Mouse (Mus musculus): ENCODE measurements around the gene Fbxo7. TPM values are rescaled to one million over a fixed set of nuclear protein-coding genes. Genes with fewer than 3 reads are reported as not detected.
"Not testable (repeated sequence)": the region's sequence is repeated elsewhere in the genome, so short reads cannot be mapped to it uniquely, and the experiment has no call there.

Fbxo7 gene
- polyA plus RNA-seq, 1 experiment from 2014 or later: 15.1 TPM

- no peak for ATAC-seq (ENCODE audit: low FRiP score)
- H3K4me3 ChIP-seq (replicated peaks): no peak overlapping the region
- H3K9ac ChIP-seq: no peak overlapping the region
- H3K36me3 ChIP-seq (replicated peaks): no peaks in the 10 kb centered on the region
- 90% methylated on average over 7 of the region's 7 CpGs for WGBS
- H3K27me3 ChIP-seq: no peaks in the 10 kb centered on the region
- peaks cover 6% of the 10 kb centered on the region for H3K4me1 ChIP-seq
- no peaks in the 10 kb centered on the region for H3K9me3 ChIP-seq
- no peak overlapping the region for H3K4me2 ChIP-seq
- no peak overlapping the region for H3K27ac ChIP-seq
Observed at GRCm38 (mm10) chr10:86017781-86018180, 4.0 kb upstream of the Fbxo7 start.

- no peak for ATAC-seq (ENCODE audit: low FRiP score)
- no peak overlapping the region for H3K9ac ChIP-seq
- WGBS: 28% methylated on average over 5 of the region's 5 CpGs
Observed at GRCm38 (mm10) chr10:86018813-86019212, 3.0 kb upstream of the Fbxo7 start.

GRCm38 (mm10) chr10:86021408-86021748 is 394 bp upstream of the Fbxo7 start:
- Histone ChIP-seq H3K4me3 (replicated peaks) (peak overlapping the region; percentile 86), H3K9ac (no peak overlapping the region), H3K36me3 (replicated peaks) (no peaks in the 10 kb centered on the region), H3K4me1 (peaks cover 6% of the 10 kb centered on the region), H3K27ac (no peak overlapping the region), H3K9me3 (no peaks in the 10 kb centered on the region), H3K4me2 (peak overlapping the region; percentile 69; the same call in 1 of the 2 replicates), H3K27me3 (no peaks in the 10 kb centered on the region)
- no peak for ATAC-seq (ENCODE audit: low FRiP score)
- WGBS: 2% methylated on average over 3 of the region's 3 CpGs

More at GRCm38 (mm10) chr10:86018813-86019212, 3.0 kb upstream of the Fbxo7 start:
- no peaks in the 10 kb centered on the region for H3K36me3 ChIP-seq (replicated peaks)
- H3K4me2 ChIP-seq: no peak overlapping the region
- no peak overlapping the region for H3K27ac ChIP-seq
- peaks cover 6% of the 10 kb centered on the region for H3K4me1 ChIP-seq
- no peaks in the 10 kb centered on the region for H3K27me3 ChIP-seq
- H3K4me3 ChIP-seq (replicated peaks): no peak overlapping the region
- no peaks in the 10 kb centered on the region for H3K9me3 ChIP-seq

- Histone ChIP-seq H3K36me3 (replicated peaks) (no peaks in the 10 kb centered on the region), H3K9me3 (no peaks in the 10 kb centered on the region), H3K4me3 (replicated peaks) (peak overlapping the region; percentile 86), H3K27ac (no peak overlapping the region), H3K4me2 (peak overlapping the region; percentile 69), H3K9ac (peak overlapping the region; percentile 81), H3K4me1 (peaks cover 6% of the 10 kb centered on the region), H3K27me3 (no peaks in the 10 kb centered on the region)
- peak; percentile 6; the same call in 1 of the 2 replicates for ATAC-seq (ENCODE audit: low FRiP score)
- WGBS: 9% methylated on average over 6 of the region's 6 CpGs
Observed at GRCm38 (mm10) chr10:86022474-86022816, 673 bp downstream of the Fbxo7 start.

- Histone ChIP-seq H3K9ac (no peak overlapping the region), H3K36me3 (replicated peaks) (no peaks in the 10 kb centered on the region), H3K4me2 (no peak overlapping the region), H3K4me1 (peaks cover 6% of the 10 kb centered on the region), H3K27me3 (no peaks in the 10 kb centered on the region), H3K9me3 (no peaks in the 10 kb centered on the region), H3K4me3 (replicated peaks) (no peak overlapping the region), H3K27ac (no peak overlapping the region)
- ATAC-seq (ENCODE audit: low FRiP score): no peak
Observed at GRCm38 (mm10) chr10:86023149-86023548, 1.4 kb downstream of the Fbxo7 start.

- WGBS: 95% methylated on average over 2 of the region's 2 CpGs
Observed at GRCm38 (mm10) chr10:86025906-86026305, 4.1 kb downstream of the Fbxo7 start.

GRCm38 (mm10) chr10:86026354-86026753 is 4.6 kb downstream of the Fbxo7 start:
- no peaks in the 10 kb centered on the region for H3K9me3 ChIP-seq
- H3K27ac ChIP-seq: no peak overlapping the region
- no peak overlapping the region for H3K4me3 ChIP-seq (replicated peaks)
- no peaks in the 10 kb centered on the region for H3K36me3 ChIP-seq (replicated peaks)
- 93% methylated on average over 3 of the region's 3 CpGs for WGBS
- no peak for ATAC-seq (ENCODE audit: low FRiP score)
- H3K4me2 ChIP-seq: no peak overlapping the region
- H3K4me1 ChIP-seq: peaks cover 6% of the 10 kb centered on the region
- no peak overlapping the region for H3K9ac ChIP-seq
- no peaks in the 10 kb centered on the region for H3K27me3 ChIP-seq

More at GRCm38 (mm10) chr10:86025906-86026305, 4.1 kb downstream of the Fbxo7 start:
- Histone ChIP-seq H3K4me1 (peaks cover 6% of the 10 kb centered on the region), H3K36me3 (replicated peaks) (no peaks in the 10 kb centered on the region), H3K27me3 (no peaks in the 10 kb centered on the region), H3K27ac (no peak overlapping the region), H3K4me2 (no peak overlapping the region), H3K9ac (no peak overlapping the region), H3K9me3 (no peaks in the 10 kb centered on the region), H3K4me3 (replicated peaks) (no peak overlapping the region)
- ATAC-seq (ENCODE audit: low FRiP score): no peak

- not testable (repeated sequence) for ATAC-seq (ENCODE audit: low FRiP score)
Observed at GRCm38 (mm10) chr10:86026807-86027206, 5.0 kb downstream of the Fbxo7 start.

GRCm38 (mm10) chr10:86030743-86031142 is 9.0 kb downstream of the Fbxo7 start:
- H3K4me1 ChIP-seq: no peaks in the 10 kb centered on the region
- ATAC-seq (ENCODE audit: low FRiP score): no peak
- 90% methylated on average over 7 of the region's 7 CpGs for WGBS
- no peak overlapping the region for H3K4me2 ChIP-seq
- no peak overlapping the region for H3K9ac ChIP-seq
- H3K27ac ChIP-seq: no peak overlapping the region
- H3K4me3 ChIP-seq (replicated peaks): no peak overlapping the region
- no peaks in the 10 kb centered on the region for H3K9me3 ChIP-seq
- no peaks in the 10 kb centered on the region for H3K27me3 ChIP-seq
- no peaks in the 10 kb centered on the region; the same call in 1 of the 2 replicates for H3K36me3 ChIP-seq (replicated peaks)

More at GRCm38 (mm10) chr10:86026807-86027206, 5.0 kb downstream of the Fbxo7 start:
- 83% methylated on average over 1 of the region's 1 CpGs for WGBS
- H3K9me3 ChIP-seq; H3K4me1 ChIP-seq; H3K36me3 ChIP-seq (replicated peaks); H3K27me3 ChIP-seq; H3K4me3 ChIP-seq (replicated peaks); H3K9ac ChIP-seq; H3K4me2 ChIP-seq; H3K27ac ChIP-seq: not testable (repeated sequence)

- no peak overlapping the region for H3K9ac ChIP-seq
- no peaks in the 10 kb centered on the region for H3K27me3 ChIP-seq
- no peak overlapping the region for H3K27ac ChIP-seq
- H3K36me3 ChIP-seq (replicated peaks): no peaks in the 10 kb centered on the region; the same call in 1 of the 2 replicates
- no peak overlapping the region for H3K4me2 ChIP-seq
- H3K9me3 ChIP-seq: no peaks in the 10 kb centered on the region
- 73% methylated on average over 3 of the region's 3 CpGs for WGBS
- no peak for ATAC-seq (ENCODE audit: low FRiP score)
- H3K4me1 ChIP-seq: no peaks in the 10 kb centered on the region
- H3K4me3 ChIP-seq (replicated peaks): no peak overlapping the region
Observed at GRCm38 (mm10) chr10:86032517-86032916, 10.7 kb downstream of the Fbxo7 start.

- no peaks in the 10 kb centered on the region for H3K9me3 ChIP-seq
- no peak for ATAC-seq (ENCODE audit: low FRiP score)
- no peaks in the 10 kb centered on the region for H3K27me3 ChIP-seq
- WGBS: 89% methylated on average over 2 of the region's 2 CpGs
- no peak overlapping the region for H3K4me3 ChIP-seq (replicated peaks)
- H3K27ac ChIP-seq: no peak overlapping the region
- H3K9ac ChIP-seq: no peak overlapping the region
- H3K4me2 ChIP-seq: no peak overlapping the region
- no peaks in the 10 kb centered on the region for H3K4me1 ChIP-seq
- no peaks in the 10 kb centered on the region; the same call in 1 of the 2 replicates for H3K36me3 ChIP-seq (replicated peaks)
Observed at GRCm38 (mm10) chr10:86034007-86034728, 12.4 kb downstream of the Fbxo7 start.

GRCm38 (mm10) chr10:86043651-86044050 is 21.9 kb downstream of the Fbxo7 start:
- Histone ChIP-seq H3K4me3 (replicated peaks) (no peak overlapping the region), H3K4me2 (no peak overlapping the region), H3K36me3 (replicated peaks) (no peaks in the 10 kb centered on the region), H3K9me3 (no peaks in the 10 kb centered on the region), H3K27ac (no peak overlapping the region), H3K9ac (no peak overlapping the region), H3K27me3 (no peaks in the 10 kb centered on the region), H3K4me1 (0 out of 2 replicates have a peak, but pooled peaks cover 2% of the 10 kb centered on the region)
- WGBS: 81% methylated on average over 4 of the region's 4 CpGs
- no peak for ATAC-seq (ENCODE audit: low FRiP score)

GRCm38 (mm10) chr10:86044066-86044465 is 22.3 kb downstream of the Fbxo7 start:
- Histone ChIP-seq H3K9me3 (no peaks in the 10 kb centered on the region), H3K36me3 (replicated peaks) (no peaks in the 10 kb centered on the region), H3K4me3 (replicated peaks) (no peak overlapping the region), H3K27ac (no peak overlapping the region), H3K9ac (no peak overlapping the region), H3K27me3 (no peaks in the 10 kb centered on the region), H3K4me2 (no peak overlapping the region), H3K4me1 (0 out of 2 replicates have a peak, but pooled peaks cover 2% of the 10 kb centered on the region)
- ATAC-seq (ENCODE audit: low FRiP score): no peak
- WGBS: 84% methylated on average over 8 of the region's 8 CpGs
